Mouse (Mus musculus) liver, embryonic 14.5 days (tissue): ENCODE measurements around the gene Acp2. TPM values are rescaled to one million over a fixed set of nuclear protein-coding genes. Genes with fewer than 3 reads are reported as not detected.

Source experiments
- ATAC-seq: fragments of 200-750 bp; cut with Nextera tagmentation; 2 replicates; pipeline ENCODE4 v1.8.0; 2017; ENCODE audit warnings: moderate number of reproducible peaks, mild to moderate bottlenecking, moderate library complexity; ENCODE audit not compliant: insufficient read depth
- DNase-seq, 3 experiments: peaks; one replicate each; pipeline ENCODE4 v3.0.0-alpha.2; 2012 to 2013; ENCODE audit warnings: low read depth in 3 of 3, low spot score in 3 of 3
- H3K27ac ChIP-seq: fragments of 300-500 bp; sonication (generic); 2 replicates; pipeline ENCODE4 v1.5.1; 2014; ENCODE audit warnings: moderate library complexity, mild to moderate bottlenecking, control low read depth, inconsistent platforms
- H3K27me3 ChIP-seq: fragments of 300-500 bp; sonication (generic); 2 replicates; pipeline ENCODE4 v1.6.1; 2014; ENCODE audit warnings: mild to moderate bottlenecking, low read length, moderate library complexity; ENCODE audit not compliant: control insufficient read depth, insufficient read depth
- H3K36me3 ChIP-seq: fragments of 300-500 bp; sonication (generic); replicated peaks from 2 replicates; pipeline ENCODE4 v1.6.1; 2014; ENCODE audit warnings: low read depth; ENCODE audit not compliant: control insufficient read depth, insufficient read depth
- H3K4me1 ChIP-seq, 2 experiments: fragments of 200-500 bp in 1 of 2; fragments of 300-500 bp in 1 of 2; sonication (generic) in 1 of 2; replicated peaks; 2 replicates each; pipeline ENCODE4 v1.6.1; 2012 to 2014; ENCODE audit warnings: antibody characterized with exemption in 1 of 2, inconsistent platforms in 1 of 2, low read length in 1 of 2; ENCODE audit not compliant: control insufficient read depth in 2 of 2, insufficient read depth in 2 of 2
- H3K4me2 ChIP-seq: fragments of 300-500 bp; sonication (generic); 2 replicates; pipeline ENCODE4 v1.6.1; 2014; ENCODE audit warnings: low read depth, mild to moderate bottlenecking, control low read depth, moderate library complexity
- H3K4me3 ChIP-seq, 2 experiments: fragments of 200-500 bp in 1 of 2; fragments of 300-500 bp in 1 of 2; sonication (generic) in 1 of 2; 2 replicates each; pipeline ENCODE4 v1.5.1; 2012 to 2014; ENCODE audit warnings: low read depth in 2 of 2, low read length in 2 of 2, mild to moderate bottlenecking in 2 of 2, control low read depth in 1 of 2, inconsistent platforms in 1 of 2, moderate library complexity in 1 of 2; ENCODE audit not compliant: insufficient read depth in 1 of 2
- H3K9ac ChIP-seq: fragments of 300-500 bp; sonication (generic); replicated peaks from 2 replicates; pipeline ENCODE4 v1.6.1; 2014; ENCODE audit warnings: mild to moderate bottlenecking, control low read depth, moderate library complexity
- H3K9me3 ChIP-seq: fragments of 300-500 bp; sonication (generic); 2 replicates; pipeline ENCODE4 v1.6.1; 2016; ENCODE audit warnings: low read length, mixed read lengths; ENCODE audit not compliant: control insufficient read depth
- CTCF ChIP-seq: IDR thresholded peaks from 2 replicates; pipeline ENCODE4 v1.5.1; 2016; ENCODE audit warnings: antibody characterized with exemption, low read depth, control low read depth
- EP300 ChIP-seq: IDR thresholded peaks from 2 replicates; pipeline ENCODE4 v1.6.1; 2016; ENCODE audit warnings: antibody characterized with exemption, low read depth
- WGBS: fragments of 180-500 bp; shearing (Covaris S2); extraction: QIAGEN DNeasy Blood & Tissue Kit; methylation state at CpG from one replicate; pipeline ENCODE4 v1.1.7; 2014; ENCODE audit not compliant: insufficient replicate concordance; 5-methylcytosine and 5-hydroxymethylcytosine counted together
- polyA plus RNA-seq, 2 experiments: library from polyadenylated mRNA; depleted of rRNA in 1 of 2; stranded (reverse) in 1 of 2; unstranded in 1 of 2; fragments of >200 nt; fragmentation: Nextera tagmentation in 1 of 2; extraction: Ambion mirVana in 1 of 2; gene quantifications; 2 replicates each; pipeline versions ENCODE4 v1.2.1 to v1.2.3; 2012 to 2014

Gene Acp2
- polyA plus RNA-seq, 2 experiments = 5.9 to 8.9 TPM

GRCm38 (mm10) chr2:91162952-91163351 lies 39.7 kb upstream of the Acp2 start:
- H3K27ac ChIP-seq = no peak overlapping the region
- H3K27me3 ChIP-seq = no peaks in the 10 kb centered on the region
- TF ChIP-seq EP300 (no peak), CTCF (no peak)
- no peak overlapping the region for H3K4me2 ChIP-seq
- no peak overlapping the region for H3K4me3 ChIP-seq
- peaks cover 14 to 20% of the 10 kb centered on the region in 2 experiments; a peak in 3 of 4 replicates for H3K4me1 ChIP-seq
- H3K36me3 ChIP-seq = peaks cover 8% of the 10 kb centered on the region; the same call in 1 of the 2 replicates
- no peak overlapping the region for H3K9ac ChIP-seq
- ATAC-seq (no peak), DNase-seq (no peak)
- no peaks in the 10 kb centered on the region for H3K9me3 ChIP-seq
- 65% methylated on average over 4 of the region's 4 CpGs for WGBS

- Histone ChIP-seq H3K4me3 (no peak overlapping the region), H3K9ac (no peak overlapping the region), H3K27me3 (no peaks in the 10 kb centered on the region), H3K36me3 (peaks cover 6% of the 10 kb centered on the region; the same call in 1 of the 2 replicates), H3K27ac (no peak overlapping the region), H3K9me3 (no peaks in the 10 kb centered on the region), H3K4me1 (peaks cover 14 to 20% of the 10 kb centered on the region in 2 experiments; a peak in 3 of 4 replicates), H3K4me2 (no peak overlapping the region)
- TF ChIP-seq EP300 (no peak), CTCF (no peak)
- ATAC-seq (peak; percentile 48), DNase-seq (no peak)
- whole genome bisulfite sequencing = 35% methylated on average over 5 of the region's 5 CpGs
Measured at GRCm38 (mm10) chr2:91163532-91163931, 39.2 kb upstream of the Acp2 start.

- H3K9me3 ChIP-seq = no peaks in the 10 kb centered on the region
- no peak overlapping the region for H3K4me3 ChIP-seq
- H3K36me3 ChIP-seq = peaks cover 3% of the 10 kb centered on the region; the same call in 1 of the 2 replicates
- TF ChIP-seq EP300 = peak; percentile 62
- no peak for TF ChIP-seq CTCF
- no peak overlapping the region for H3K4me2 ChIP-seq
- ATAC-seq (peak; percentile 78), DNase-seq (peak in 2 of 3 experiments; percentile 23 to 32)
- H3K27ac ChIP-seq = no peak overlapping the region
- H3K9ac ChIP-seq = no peak overlapping the region
- H3K27me3 ChIP-seq = no peaks in the 10 kb centered on the region
- 32% methylated on average over 6 of the region's 6 CpGs for WGBS
- H3K4me1 ChIP-seq = peaks cover 14 to 20% of the 10 kb centered on the region in 2 experiments; a peak in 3 of 4 replicates
Measured at GRCm38 (mm10) chr2:91164991-91165390, 37.7 kb upstream of the Acp2 start.

GRCm38 (mm10) chr2:91167629-91168028 lies 35.1 kb upstream of the Acp2 start:
- WGBS = 71% methylated on average over 4 of the region's 4 CpGs
- H3K9ac ChIP-seq = no peak overlapping the region
- no peak for ATAC-seq
- H3K4me1 ChIP-seq = peaks cover 14 to 20% of the 10 kb centered on the region in 2 experiments; a peak in 3 of 4 replicates
- H3K9me3 ChIP-seq = no peaks in the 10 kb centered on the region
- H3K27me3 ChIP-seq = no peaks in the 10 kb centered on the region
- no peak overlapping the region for H3K4me2 ChIP-seq
- H3K36me3 ChIP-seq = no peaks in the 10 kb centered on the region; the same call in 1 of the 2 replicates
- no peak for DNase-seq
- H3K4me3 ChIP-seq = no peak overlapping the region
- H3K27ac ChIP-seq = no peak overlapping the region
- TF ChIP-seq EP300 (no peak), CTCF (no peak)

DNA sequence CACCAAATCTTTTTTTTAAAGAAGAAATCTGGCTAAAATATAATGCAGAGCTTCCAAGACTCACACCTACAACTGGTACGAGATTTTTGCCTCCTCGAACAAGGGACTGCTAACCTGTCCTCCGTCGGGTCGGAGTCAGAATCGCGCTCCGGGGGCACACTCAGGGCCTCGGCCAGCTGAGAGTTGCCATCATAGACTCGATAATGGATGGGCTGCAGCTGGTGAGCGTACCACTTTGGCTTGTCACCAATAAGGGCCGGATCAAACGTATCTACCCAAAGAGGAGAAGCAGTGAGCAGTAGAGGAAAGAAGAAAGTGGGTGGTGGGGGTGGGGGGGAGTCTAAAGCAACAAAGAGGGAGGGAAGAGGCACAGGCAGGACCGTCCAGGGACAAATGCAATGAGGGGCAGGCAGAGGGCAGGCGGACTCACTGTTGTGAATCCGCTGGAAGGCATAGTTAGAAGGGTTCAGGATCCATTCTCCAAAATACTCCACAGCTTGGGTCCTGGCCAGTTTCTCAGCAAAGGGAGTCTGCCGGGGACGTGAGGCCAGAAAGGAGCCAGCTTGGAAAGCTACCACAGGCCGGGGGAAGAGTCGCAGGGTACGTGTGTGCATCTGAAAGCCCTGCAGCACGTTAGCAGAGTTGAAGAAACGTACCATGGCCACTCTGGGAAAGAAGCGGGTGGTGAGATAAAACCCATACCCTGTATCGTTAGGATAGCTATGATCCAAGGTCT lies 32.9 kb upstream of the Acp2 start:
- no peak overlapping the region for H3K4me2 ChIP-seq
- DNase-seq = no peak
- H3K4me1 ChIP-seq = peaks cover 4 to 6% of the 10 kb centered on the region in 2 experiments; a peak in 3 of 4 replicates
- no peak overlapping the region for H3K4me3 ChIP-seq
- 84% methylated on average over 25 of the region's 25 CpGs for WGBS
- no peak for ATAC-seq
- TF ChIP-seq EP300 (no peak), CTCF (no peak)
- H3K27me3 ChIP-seq = no peaks in the 10 kb centered on the region
- no peak overlapping the region for H3K9ac ChIP-seq
- no peaks in the 10 kb centered on the region; the same call in none of the 2 replicates for H3K36me3 ChIP-seq
- H3K27ac ChIP-seq = no peak overlapping the region
- H3K9me3 ChIP-seq = no peaks in the 10 kb centered on the region
